Comparison of ENCODE assay signal across 9 mouse cellular contexts in the genomic region with DNA sequence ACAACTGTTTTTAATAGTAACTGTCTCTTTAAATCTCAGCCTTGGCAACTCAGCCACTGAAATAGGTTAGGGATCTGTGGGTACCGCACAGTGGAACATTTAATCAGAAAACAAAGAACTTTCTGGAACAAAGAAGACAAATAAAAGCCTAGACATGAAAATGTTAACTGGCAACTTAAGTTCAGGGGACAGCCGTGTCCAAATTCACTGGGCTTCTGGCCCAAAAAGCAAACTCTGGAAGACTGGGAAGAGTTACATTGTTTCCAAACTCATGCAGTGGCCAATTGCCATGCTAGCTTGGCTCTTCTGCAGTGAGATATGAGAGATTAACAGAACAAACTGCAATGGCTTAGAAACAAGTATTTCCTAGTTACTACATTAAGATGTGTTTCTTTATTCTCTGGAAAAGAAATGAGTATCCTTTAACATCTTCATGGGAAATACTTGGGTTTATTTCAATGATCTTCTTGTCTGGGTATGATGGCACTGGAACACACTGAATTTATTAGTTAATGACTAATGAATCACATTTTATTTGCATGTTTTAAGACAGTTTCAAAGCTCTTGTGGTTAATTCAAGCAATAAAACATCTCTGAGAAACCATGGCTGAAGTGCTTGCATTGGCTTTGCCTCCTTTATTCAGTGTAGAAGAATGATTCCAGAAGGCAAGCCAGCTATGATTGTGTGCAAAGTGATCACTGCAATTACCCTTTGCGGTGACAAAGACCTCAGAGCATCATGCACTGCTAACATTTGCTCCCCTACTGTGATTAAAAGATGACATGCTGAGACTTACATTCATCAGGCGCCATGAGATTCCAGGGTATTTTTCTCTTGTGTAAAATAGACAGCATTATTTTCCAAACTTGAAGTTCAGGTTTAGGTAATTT.
DNase-seq lines count a peak whose midpoint lies in the region; ATAC-seq lines count a peak whose summit lies in the region.
"Had no signal": no experiment of that assay in that cellular context is flagged by ENCODE, and none has a peak within 500 bp of the region (broad histone marks: within the 10 kb centered on the region; RNA-seq: fewer than 3 reads in every experiment).

No protein-coding gene starts in this region.

- H3K9ac ChIP-seq in hindbrain, embryonic 15.5 days, result no peak overlapping the region
- H3K9ac ChIP-seq in hindbrain, embryonic 13.5 days, result no peak overlapping the region
- H3K9ac ChIP-seq: midbrain, embryonic 12.5 days had no signal

- intact Hi-C loops in heart, postnatal 36 days (cut with DNase I), result loop anchor here (5.0 kb wide), 1 partner anchor 260 kb away; a partner anchor contains a TSS

- no peaks in the 10 kb centered on the region for H3K9me3 ChIP-seq in hindbrain, embryonic 15.5 days
- H3K9me3 ChIP-seq in hindbrain, embryonic 13.5 days, result no peaks in the 10 kb centered on the region
- H3K9me3 ChIP-seq: midbrain, embryonic 12.5 days had no signal

- no peaks in the 10 kb centered on the region for H3K27me3 ChIP-seq in hindbrain, embryonic 15.5 days
- H3K27me3 ChIP-seq in hindbrain, embryonic 13.5 days, result no peaks in the 10 kb centered on the region
- H3K27me3 ChIP-seq: midbrain, embryonic 12.5 days had no signal

- WGBS in hindbrain, embryonic 15.5 days, result 25% methylated on average over 4 of the region's 4 CpGs
- WGBS in hindbrain, embryonic 13.5 days, result 44% methylated on average over 4 of the region's 4 CpGs

- ATAC-seq in hindbrain, embryonic 15.5 days (ENCODE audit: low FRiP score, low read depth), result peak; percentile 65; the same call in 1 of the 2 replicates
- ATAC-seq in hindbrain, embryonic 13.5 days (ENCODE audit: low FRiP score), result no peak

- H3K4me3 ChIP-seq in hindbrain, embryonic 15.5 days, result no peak overlapping the region
- H3K4me3 ChIP-seq in hindbrain, embryonic 13.5 days, result no peak overlapping the region
- H3K4me3 ChIP-seq: midbrain, embryonic 12.5 days had no signal

- H3K4me1 ChIP-seq in hindbrain, embryonic 15.5 days (replicated peaks), result no peaks in the 10 kb centered on the region
- H3K4me1 ChIP-seq in hindbrain, embryonic 13.5 days (replicated peaks), result no peaks in the 10 kb centered on the region

- H3K4me2 ChIP-seq in hindbrain, embryonic 15.5 days, result no peak overlapping the region
- no peak overlapping the region for H3K4me2 ChIP-seq in hindbrain, embryonic 13.5 days
- H3K4me2 ChIP-seq: midbrain, embryonic 12.5 days had no signal

- DNase-seq in urinary bladder, postnatal 14 days (ENCODE audit: low spot score), result peak; percentile 71
- no peak for DNase-seq in urinary bladder, adult 2 months (ENCODE audit: low spot score)
- peak; percentile 58 to 63 for DNase-seq in heart, postnatal 36 days
- peak; percentile 78 for DNase-seq in testis, postnatal 14 days (ENCODE audit: low spot score)
- no peak for DNase-seq in left cerebral cortex, adult 9 months (ENCODE audit: low spot score in 2 of 2)
- DNase-seq in right cerebral cortex, postnatal 25 days, result no peak

- no peaks in the 10 kb centered on the region for H3K36me3 ChIP-seq in hindbrain, embryonic 15.5 days
- no peaks in the 10 kb centered on the region for H3K36me3 ChIP-seq in hindbrain, embryonic 13.5 days
- H3K36me3 ChIP-seq: midbrain, embryonic 12.5 days had no signal

- no peak overlapping the region for H3K27ac ChIP-seq in hindbrain, embryonic 15.5 days (replicated peaks)
- no peak overlapping the region for H3K27ac ChIP-seq in hindbrain, embryonic 13.5 days
- H3K27ac ChIP-seq: midbrain, embryonic 12.5 days had no signal

Comparison
In these comparisons a context has a peak if more than half of its experiments do, and no peak if none do; other contexts are left out.
1. DNase-seq: peak in urinary bladder, postnatal 14 days (single experiment), heart, postnatal 36 days (2 of 2) and testis, postnatal 14 days (single experiment); none in urinary bladder, adult 2 months (single experiment), left cerebral cortex, adult 9 months (0 of 2) and right cerebral cortex, postnatal 25 days (single experiment).